Mouse (Mus musculus): ENCODE measurements around the gene Slc25a43. TPM values are rescaled to one million over a fixed set of nuclear protein-coding genes. Genes with fewer than 3 reads are reported as not detected.

Gene Slc25a43
- total and polyA plus RNA-seq, 3 experiments: 0.37 TPM; not detected in 2

DNA sequence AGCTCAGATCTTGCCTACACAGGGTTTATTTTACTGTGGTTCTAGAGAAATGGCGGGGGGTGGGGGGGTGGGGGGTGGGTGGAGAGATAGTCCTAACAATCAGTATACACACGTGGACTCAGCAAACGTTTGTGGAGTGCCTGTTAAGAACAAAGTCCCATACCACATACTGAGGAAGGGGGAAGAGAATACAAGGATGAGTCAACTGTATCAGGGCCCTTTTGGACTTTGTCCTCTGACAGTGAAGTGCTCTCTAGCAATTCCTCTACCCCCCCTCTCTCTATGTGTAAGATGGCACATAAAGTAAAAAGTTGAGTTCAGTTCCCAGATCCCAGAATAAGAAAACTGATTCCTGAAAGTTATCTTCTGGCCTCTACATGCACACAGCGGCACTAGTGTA is 76.1 kb downstream of the Slc25a43 start:
- Histone ChIP-seq H3K79me2 (replicated peaks; ENCODE audit: control insufficient read depth, insufficient read depth, low read length) (no peaks in the 10 kb centered on the region), H3K36me3 (ENCODE audit: control insufficient read depth, insufficient read depth, low read length) (no peaks in the 10 kb centered on the region), H3K27ac (no peak overlapping the region), H3K4me1 (ENCODE audit: control insufficient read depth, insufficient read depth, low read length) (no peaks in the 10 kb centered on the region; the same call in 1 of the 2 replicates), H3K27me3 (ENCODE audit: control insufficient read depth, insufficient read depth, low read length) (no peaks in the 10 kb centered on the region), H3K9ac (ENCODE audit: low read depth, low read length) (no peak overlapping the region), H3K4me3 (no peak overlapping the region)
- TF ChIP-seq POLR2A (IDR thresholded peaks at IDR 0.05; ENCODE audit: insufficient read depth, low read depth, low read length) (no peak), EP300 (IDR thresholded peaks at IDR 0.05; ENCODE audit: insufficient read depth, low read depth, low read length) (no peak), CTCF (IDR thresholded peaks at IDR 0.05) (no peak)
- no peak for DNase-seq
- 65% methylated on average over 4 of the region's 4 CpGs for WGBS
- intact Hi-C loops (cut with DNase I): no loop called here

- DNase-seq: peak; percentile 33 to 39
- no peak for TF ChIP-seq POLR2A (IDR thresholded peaks at IDR 0.05; ENCODE audit: insufficient read depth, low read depth, low read length)
- peak; percentile 80 for TF ChIP-seq CTCF (IDR thresholded peaks at IDR 0.05)
- no peaks in the 10 kb centered on the region for H3K27me3 ChIP-seq (ENCODE audit: control insufficient read depth, insufficient read depth, low read length)
- no peak overlapping the region for H3K27ac ChIP-seq
- no peaks in the 10 kb centered on the region; the same call in 1 of the 2 replicates for H3K4me1 ChIP-seq (ENCODE audit: control insufficient read depth, insufficient read depth, low read length)
- H3K79me2 ChIP-seq (replicated peaks; ENCODE audit: control insufficient read depth, insufficient read depth, low read length): no peaks in the 10 kb centered on the region
- 24% methylated on average over 4 of the region's 4 CpGs for WGBS
- H3K9ac ChIP-seq (ENCODE audit: low read depth, low read length): no peak overlapping the region
- intact Hi-C loops (cut with DNase I): loop anchor here (1.0 kb wide), 1 partner anchor 59 kb away; no protein-coding TSS in a partner anchor
- H3K36me3 ChIP-seq (ENCODE audit: control insufficient read depth, insufficient read depth, low read length): no peaks in the 10 kb centered on the region
- H3K4me3 ChIP-seq: no peak overlapping the region
Measured at GRCm38 (mm10) chrX:36820201-36820600, 76.7 kb downstream of the Slc25a43 start.

DNA sequence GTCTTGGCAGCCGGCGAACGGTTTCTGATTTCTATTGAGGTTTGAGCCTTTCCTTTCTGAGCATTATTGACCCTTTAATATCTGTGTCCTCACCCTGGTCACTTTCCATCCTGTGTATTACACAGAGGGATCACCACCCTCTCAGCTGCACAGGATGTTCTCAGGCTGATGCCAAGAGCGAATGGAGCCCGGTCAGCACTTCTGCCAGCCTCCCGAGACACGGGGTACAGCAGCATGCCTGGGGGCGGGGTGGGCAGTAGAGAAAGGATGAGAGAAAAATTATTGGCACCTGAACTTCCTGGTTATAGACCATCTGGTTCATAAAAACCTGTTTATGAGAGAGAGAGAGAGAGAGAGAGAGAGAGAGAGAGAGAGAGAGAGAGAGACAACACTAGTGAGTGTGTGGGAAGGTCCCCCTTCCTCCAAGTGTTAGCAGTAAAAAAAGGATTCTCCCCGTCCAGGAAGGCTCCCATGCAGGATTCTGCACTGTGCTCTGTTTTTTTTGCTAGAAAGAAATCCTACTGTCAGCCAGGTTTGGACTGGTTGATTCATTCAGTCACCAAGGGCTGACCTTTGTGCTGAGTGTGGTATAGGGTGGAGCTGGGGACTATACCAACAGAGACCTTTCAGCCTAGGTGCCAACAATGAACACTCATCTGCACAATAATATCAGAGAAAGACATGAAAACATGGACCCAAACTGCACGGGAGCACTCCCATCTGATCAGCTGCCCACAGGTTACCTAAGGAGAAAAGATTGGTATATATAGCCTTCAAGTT is 80.7 kb downstream of the Slc25a43 start:
- Histone ChIP-seq H3K27me3 (ENCODE audit: control insufficient read depth, insufficient read depth, low read length) (no peaks in the 10 kb centered on the region), H3K27ac (no peak overlapping the region), H3K9ac (ENCODE audit: low read depth, low read length) (no peak overlapping the region), H3K36me3 (ENCODE audit: control insufficient read depth, insufficient read depth, low read length) (no peaks in the 10 kb centered on the region), H3K4me1 (ENCODE audit: control insufficient read depth, insufficient read depth, low read length) (no peaks in the 10 kb centered on the region; the same call in 1 of the 2 replicates), H3K4me3 (no peak overlapping the region), H3K79me2 (replicated peaks; ENCODE audit: control insufficient read depth, insufficient read depth, low read length) (no peaks in the 10 kb centered on the region)
- DNase-seq: no peak
- WGBS: 68% methylated on average over 10 of the region's 10 CpGs
- intact Hi-C loops (cut with DNase I): no loop called here
- TF ChIP-seq CTCF (IDR thresholded peaks at IDR 0.05) (no peak), EP300 (IDR thresholded peaks at IDR 0.05; ENCODE audit: insufficient read depth, low read depth, low read length) (no peak), POLR2A (IDR thresholded peaks at IDR 0.05; ENCODE audit: insufficient read depth, low read depth, low read length) (no peak)

DNA sequence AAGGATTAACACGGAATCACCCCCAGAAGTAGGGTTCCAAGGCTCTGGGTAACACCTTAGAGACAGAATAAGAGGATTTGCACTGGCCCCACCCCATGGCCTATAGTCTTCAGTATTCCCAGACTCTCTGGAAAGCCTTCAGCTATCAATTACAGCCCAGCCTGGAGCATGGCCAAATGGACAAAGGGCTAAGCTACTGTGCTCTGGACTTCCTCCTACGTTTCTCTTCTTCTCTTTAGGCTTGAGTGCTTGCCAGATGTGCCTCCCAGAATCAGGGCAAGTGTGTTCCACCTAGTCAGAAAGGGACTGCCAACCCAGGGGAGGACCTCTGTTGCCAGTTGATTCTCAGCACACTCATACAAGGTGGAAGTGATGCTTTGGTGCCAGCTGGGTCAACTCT is 81.6 kb downstream of the Slc25a43 start:
- no peaks in the 10 kb centered on the region for H3K79me2 ChIP-seq (replicated peaks; ENCODE audit: control insufficient read depth, insufficient read depth, low read length)
- intact Hi-C loops (cut with DNase I): no loop called here
- TF ChIP-seq POLR2A (IDR thresholded peaks at IDR 0.05; ENCODE audit: insufficient read depth, low read depth, low read length) (no peak), EP300 (IDR thresholded peaks at IDR 0.05; ENCODE audit: insufficient read depth, low read depth, low read length) (no peak), CTCF (IDR thresholded peaks at IDR 0.05) (no peak)
- no peak overlapping the region for H3K4me3 ChIP-seq
- WGBS: 39% methylated on average over 2 of the region's 2 CpGs
- no peaks in the 10 kb centered on the region for H3K27me3 ChIP-seq (ENCODE audit: control insufficient read depth, insufficient read depth, low read length)
- no peak overlapping the region for H3K27ac ChIP-seq
- H3K4me1 ChIP-seq (ENCODE audit: control insufficient read depth, insufficient read depth, low read length): no peaks in the 10 kb centered on the region; the same call in 1 of the 2 replicates
- no peak for DNase-seq
- no peaks in the 10 kb centered on the region for H3K36me3 ChIP-seq (ENCODE audit: control insufficient read depth, insufficient read depth, low read length)
- no peak overlapping the region for H3K9ac ChIP-seq (ENCODE audit: low read depth, low read length)

Other genes starting within 250 kb of the Slc25a43 start
- gene Pgrmc1, start 145.5 kb upstream of the Slc25a43 start, total RNA-seq (2021): 10 to 100 TPM; 20.9 to 21.9 TPM
- 15.0 and 19.3 TPM in 2 replicates for gene Pgrmc1, start 145.5 kb upstream of the Slc25a43 start, polyA plus RNA-seq (2012; rRNA removed)
- gene Akap17b, start 98.3 kb upstream of the Slc25a43 start, total RNA-seq (2021): 1 to 10 TPM; 2.4 to 2.5 TPM
- 0.45 and 1.2 TPM in 2 replicates for gene Akap17b, start 98.3 kb upstream of the Slc25a43 start, polyA plus RNA-seq (2012; rRNA removed)
- 100 to 1,000 TPM; 352 to 447 TPM for gene Slc25a5, start 52.0 kb downstream of the Slc25a43 start, total RNA-seq (2021)
- gene Slc25a5, start 52.0 kb downstream of the Slc25a43 start, polyA plus RNA-seq (2012; rRNA removed): 425 and 550 TPM in 2 replicates
- 10 to 100 TPM; 62.6 to 76.5 TPM for gene Ube2a, start 130.2 kb downstream of the Slc25a43 start, total RNA-seq (2021)
- gene Ube2a, start 130.2 kb downstream of the Slc25a43 start, polyA plus RNA-seq (2012; rRNA removed): 39.4 and 65.7 TPM in 2 replicates
- gene C330007P06Rik, start 130.5 kb downstream of the Slc25a43 start, total RNA-seq (2021): 10 to 100 TPM; 15.7 to 17.4 TPM
- 7.4 and 9.7 TPM in 2 replicates for gene C330007P06Rik, start 130.5 kb downstream of the Slc25a43 start, polyA plus RNA-seq (2012; rRNA removed)
- 1 to 10 TPM; 3.0 to 3.3 TPM for gene Nkrf, start 159.2 kb downstream of the Slc25a43 start, total RNA-seq (2021)
- 0.74 and 1.6 TPM in 2 replicates for gene Nkrf, start 159.2 kb downstream of the Slc25a43 start, polyA plus RNA-seq (2012; rRNA removed)
- gene Sept6, start 248.1 kb downstream of the Slc25a43 start, total RNA-seq (2021): 1 to 10 TPM; 5.5 to 6.9 TPM
- gene Sept6, start 248.1 kb downstream of the Slc25a43 start, polyA plus RNA-seq (2012; rRNA removed): 3.8 and 4.0 TPM in 2 replicates